Mouse (Mus musculus) stomach, embryonic 14.5 days (tissue): ENCODE data around the gene Fez2. TPM values are rescaled to one million over a fixed set of nuclear protein-coding genes. Genes with fewer than 3 reads are reported as not detected.

Source experiments
- ATAC-seq: fragments of 200-750 bp; cut with Nextera tagmentation; 2 replicates; pipeline ENCODE4 v1.8.0; 2017; ENCODE audit warnings: low read depth, moderate TSS enrichment; ENCODE audit not compliant: insufficient number of reproducible peaks, insufficient read depth, low FRiP score
- H3K27ac ChIP-seq: fragments of 300-500 bp; sonication (generic); 2 replicates; pipeline ENCODE4 v1.5.1; 2014; ENCODE audit warnings: mild to moderate bottlenecking, low read length, moderate library complexity, mixed read lengths
- H3K27me3 ChIP-seq: fragments of 300-500 bp; sonication (generic); 2 replicates; pipeline ENCODE4 v1.6.1; 2014; ENCODE audit warnings: low read length, control low read depth, mixed read lengths; ENCODE audit not compliant: control insufficient read depth, insufficient read depth
- H3K36me3 ChIP-seq: fragments of 300-500 bp; sonication (generic); 2 replicates; pipeline ENCODE4 v1.6.1; 2014; ENCODE audit warnings: mild to moderate bottlenecking, control low read depth, low read length, moderate library complexity, mixed read lengths; ENCODE audit not compliant: control insufficient read depth, insufficient read depth
- H3K4me1 ChIP-seq: fragments of 300-500 bp; sonication (generic); 2 replicates; pipeline ENCODE4 v1.6.1; 2014; ENCODE audit warnings: low read length, control low read depth, mixed read lengths; ENCODE audit not compliant: control insufficient read depth, insufficient read depth
- H3K4me2 ChIP-seq: fragments of 300-500 bp; sonication (generic); replicated peaks from 2 replicates; pipeline ENCODE4 v1.6.1; 2014; ENCODE audit warnings: low read depth, low read length, control low read depth
- H3K4me3 ChIP-seq: fragments of 300-500 bp; sonication (generic); 2 replicates; pipeline ENCODE4 v1.5.1; 2014; ENCODE audit warnings: low read depth, low read length, control low read depth
- H3K9ac ChIP-seq: fragments of 300-500 bp; sonication (generic); replicated peaks from 2 replicates; pipeline ENCODE4 v1.6.1; 2014; ENCODE audit warnings: low read depth, mild to moderate bottlenecking, control low read depth, low read length, moderate library complexity, mixed read lengths
- H3K9me3 ChIP-seq: fragments of 300-500 bp; sonication (generic); 2 replicates; pipeline ENCODE4 v1.6.1; 2016; ENCODE audit warnings: low read depth, low read length, control low read depth; ENCODE audit not compliant: control insufficient read depth
- WGBS: fragments of 180-500 bp; shearing (Covaris S2); extraction: QIAGEN DNeasy Blood & Tissue Kit; methylation state at CpG from one replicate; pipeline ENCODE4 v1.1.7; 2014; 5-methylcytosine and 5-hydroxymethylcytosine counted together
- polyA plus RNA-seq: library from polyadenylated mRNA; unstranded; fragments of >200 nt; fragmentation: Nextera tagmentation; extraction: Ambion mirVana; gene quantifications from 2 replicates; pipeline ENCODE4 v1.2.1, GENCODE M21; 2014

Fez2 gene
- polyA plus RNA-seq, 1 experiment from 2014 or later, result 45.1 TPM

DNA sequence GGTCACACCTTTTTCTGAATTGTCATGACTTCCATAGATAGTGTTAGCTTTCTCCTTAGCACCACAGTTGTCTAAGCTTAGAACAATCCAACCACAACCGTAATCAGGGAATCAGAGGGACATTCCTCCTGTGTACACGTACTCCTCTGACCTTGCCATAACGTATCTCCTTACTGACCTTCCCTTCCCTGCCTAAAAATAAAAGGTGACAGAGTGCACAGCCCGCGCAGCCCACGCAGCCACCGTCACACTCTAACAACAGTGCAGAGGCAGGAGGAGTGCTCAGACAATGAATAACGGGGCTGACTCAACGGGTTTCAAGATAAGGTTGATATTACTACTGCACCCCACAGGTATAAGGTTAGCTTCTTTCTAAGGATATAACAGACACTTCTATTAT is 14.1 kb downstream of the Fez2 start:
- H3K36me3 ChIP-seq, result peaks cover 6% of the 10 kb centered on the region; the same call in 1 of the 2 replicates
- ATAC-seq, result no peak
- H3K4me1 ChIP-seq, result peaks cover 12% of the 10 kb centered on the region
- no peaks in the 10 kb centered on the region for H3K9me3 ChIP-seq
- H3K27me3 ChIP-seq, result no peaks in the 10 kb centered on the region
- no peak overlapping the region for H3K4me3 ChIP-seq
- 84% methylated on average over 9 of the region's 9 CpGs for WGBS
- no peak overlapping the region for H3K9ac ChIP-seq
- H3K4me2 ChIP-seq, result no peak overlapping the region
- no peak overlapping the region for H3K27ac ChIP-seq

GRCm38 (mm10) chr17:78403229-78403628 is 14.7 kb downstream of the Fez2 start:
- peaks cover 12% of the 10 kb centered on the region for H3K4me1 ChIP-seq
- no peak overlapping the region for H3K4me3 ChIP-seq
- no peaks in the 10 kb centered on the region for H3K9me3 ChIP-seq
- 0 out of 2 replicates have a peak, but pooled peaks cover 4% of the 10 kb centered on the region for H3K36me3 ChIP-seq
- no peak overlapping the region for H3K4me2 ChIP-seq
- no peak overlapping the region for H3K9ac ChIP-seq
- no peak for ATAC-seq
- WGBS, result 70% methylated on average over 4 of the region's 4 CpGs
- H3K27me3 ChIP-seq, result no peaks in the 10 kb centered on the region
- H3K27ac ChIP-seq, result no peak overlapping the region

GRCm38 (mm10) chr17:78402174-78402573 is 15.8 kb downstream of the Fez2 start:
- H3K9ac ChIP-seq, result no peak overlapping the region
- H3K4me1 ChIP-seq, result peaks cover 12% of the 10 kb centered on the region
- no peak overlapping the region for H3K4me3 ChIP-seq
- ATAC-seq, result no peak
- no peak overlapping the region for H3K27ac ChIP-seq
- no peak overlapping the region for H3K4me2 ChIP-seq
- no peaks in the 10 kb centered on the region for H3K9me3 ChIP-seq
- WGBS, result 61% methylated on average over 6 of the region's 6 CpGs
- no peaks in the 10 kb centered on the region for H3K27me3 ChIP-seq
- H3K36me3 ChIP-seq, result 0 out of 2 replicates have a peak, but pooled peaks cover 4% of the 10 kb centered on the region

DNA sequence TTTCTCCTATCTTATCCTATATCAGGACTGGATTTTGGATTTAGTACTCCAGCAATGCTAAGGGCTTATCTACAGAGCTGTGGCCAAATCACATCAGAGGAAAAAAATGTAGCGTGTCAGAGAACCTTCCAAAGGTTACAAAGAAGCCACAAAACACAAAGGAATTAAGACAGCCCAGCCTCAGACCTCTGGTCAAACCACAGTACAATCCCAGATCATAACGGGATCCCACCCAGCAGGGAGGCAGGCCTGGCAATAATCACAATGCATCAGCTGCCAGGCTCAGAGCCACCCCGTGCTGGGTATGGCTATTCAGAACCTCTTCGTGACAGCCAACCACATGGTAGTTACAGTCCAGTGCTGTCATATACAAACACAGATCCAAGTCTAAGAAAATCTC is 16.2 kb downstream of the Fez2 start:
- Histone ChIP-seq H3K36me3 (0 out of 2 replicates have a peak, but pooled peaks cover 4% of the 10 kb centered on the region), H3K4me1 (peaks cover 12% of the 10 kb centered on the region), H3K9ac (no peak overlapping the region), H3K4me2 (no peak overlapping the region), H3K9me3 (no peaks in the 10 kb centered on the region), H3K4me3 (no peak overlapping the region), H3K27ac (no peak overlapping the region; the same call in 1 of the 2 replicates), H3K27me3 (no peaks in the 10 kb centered on the region)
- ATAC-seq, result no peak
- WGBS, result 71% methylated on average over 4 of the region's 4 CpGs

DNA sequence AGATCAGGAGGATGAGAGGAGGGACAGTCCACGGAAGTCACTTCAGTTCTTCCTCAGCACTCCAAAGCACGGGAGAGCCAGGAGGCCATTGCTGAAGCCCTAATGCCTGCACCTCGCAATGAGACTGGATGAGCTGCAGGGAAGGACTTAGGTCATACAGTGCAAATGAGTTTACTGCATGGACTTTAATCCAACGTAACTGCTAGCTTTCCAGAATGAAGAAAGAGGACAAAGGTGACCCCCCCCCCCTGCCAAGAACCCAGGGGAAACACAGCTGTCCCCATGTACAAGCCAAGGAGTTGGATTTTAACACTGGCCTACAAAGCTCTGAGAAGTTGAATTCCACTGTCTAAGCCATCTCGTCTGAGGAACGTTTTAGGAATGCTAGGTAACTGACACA is 16.6 kb downstream of the Fez2 start:
- H3K4me2 ChIP-seq, result no peak overlapping the region
- no peak for ATAC-seq
- H3K9me3 ChIP-seq, result no peaks in the 10 kb centered on the region
- no peaks in the 10 kb centered on the region for H3K27me3 ChIP-seq
- H3K9ac ChIP-seq, result no peak overlapping the region
- H3K27ac ChIP-seq, result no peak overlapping the region
- peaks cover 12% of the 10 kb centered on the region for H3K4me1 ChIP-seq
- 55% methylated on average over 6 of the region's 6 CpGs for WGBS
- 0 out of 2 replicates have a peak, but pooled peaks cover 4% of the 10 kb centered on the region for H3K36me3 ChIP-seq
- H3K4me3 ChIP-seq, result no peak overlapping the region

DNA sequence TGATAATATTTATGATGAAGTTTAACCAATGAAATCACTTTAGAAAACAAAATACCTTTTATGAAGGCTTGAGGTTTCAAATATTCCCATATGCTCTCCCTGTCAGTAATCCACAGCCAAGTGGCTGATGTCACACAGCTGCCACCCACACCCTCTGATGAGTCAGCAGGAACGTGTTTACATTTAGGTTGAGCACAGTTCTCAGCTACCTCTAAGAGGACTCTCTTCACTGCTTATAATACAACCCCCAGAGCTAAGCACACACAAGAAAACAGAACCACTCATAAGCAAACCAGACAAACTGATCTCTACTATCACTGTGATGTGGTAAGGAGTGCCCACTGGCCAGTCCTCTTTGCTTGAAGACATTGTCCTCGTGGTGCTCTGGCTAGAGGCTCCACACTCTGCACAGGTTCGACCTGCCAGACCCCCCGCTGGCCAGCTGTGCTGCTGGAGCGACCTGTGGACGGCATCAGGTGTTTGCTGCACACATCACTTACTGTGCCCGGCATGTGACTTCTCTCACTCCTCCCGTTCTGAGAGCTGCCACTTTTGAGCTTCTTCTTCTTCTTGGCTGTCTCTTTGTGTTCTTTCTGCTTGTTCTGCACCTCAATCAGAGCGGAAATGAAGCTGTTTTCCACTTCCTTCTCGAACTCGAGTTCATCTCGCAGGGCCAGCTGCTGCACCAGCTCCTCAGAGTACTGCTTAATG is 17.7 kb downstream of the Fez2 start:
- Histone ChIP-seq H3K4me2 (no peak overlapping the region), H3K27ac (no peak overlapping the region), H3K36me3 (0 out of 2 replicates have a peak, but pooled peaks cover 4% of the 10 kb centered on the region), H3K9ac (no peak overlapping the region), H3K4me3 (no peak overlapping the region), H3K9me3 (no peaks in the 10 kb centered on the region), H3K4me1 (peaks cover 12% of the 10 kb centered on the region), H3K27me3 (no peaks in the 10 kb centered on the region)
- WGBS, result 69% methylated on average over 12 of the region's 12 CpGs
- peak; percentile 57; the same call in 1 of the 2 replicates for ATAC-seq

- no peak overlapping the region for H3K4me2 ChIP-seq
- H3K4me1 ChIP-seq, result no peaks in the 10 kb centered on the region
- 61% methylated on average over 9 of the region's 9 CpGs for WGBS
- no peaks in the 10 kb centered on the region for H3K9me3 ChIP-seq
- H3K4me3 ChIP-seq, result no peak overlapping the region
- no peaks in the 10 kb centered on the region for H3K27me3 ChIP-seq
- H3K9ac ChIP-seq, result no peak overlapping the region
- no peaks in the 10 kb centered on the region for H3K36me3 ChIP-seq
- ATAC-seq, result no peak
- H3K27ac ChIP-seq, result no peak overlapping the region
These were observed 25.4 kb downstream of the Fez2 start for GRCm38 (mm10) chr17:78392401-78393087.

DNA sequence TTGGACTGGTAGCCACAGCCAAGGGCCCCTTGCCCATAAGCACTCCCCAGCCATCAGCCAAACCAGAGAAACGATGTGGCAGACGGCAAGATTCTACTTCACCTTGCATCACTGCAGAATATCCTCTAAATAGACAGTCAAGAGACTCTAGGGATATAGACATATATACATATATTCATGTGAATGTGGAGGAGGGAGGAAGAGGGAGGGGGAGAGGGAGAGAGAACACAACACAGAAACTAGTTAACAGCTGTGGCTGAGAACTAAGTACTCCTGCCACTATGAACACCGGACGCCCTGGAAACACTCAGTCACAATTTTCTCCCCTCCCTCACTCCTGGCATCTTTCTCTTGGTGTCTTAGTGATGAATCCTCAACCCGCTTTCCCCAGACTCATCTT is 28.4 kb downstream of the Fez2 start:
- Histone ChIP-seq H3K36me3 (no peaks in the 10 kb centered on the region), H3K9ac (no peak overlapping the region), H3K27ac (no peak overlapping the region), H3K4me3 (no peak overlapping the region), H3K27me3 (no peaks in the 10 kb centered on the region), H3K4me2 (no peak overlapping the region), H3K9me3 (no peaks in the 10 kb centered on the region), H3K4me1 (no peaks in the 10 kb centered on the region)
- 86% methylated on average over 5 of the region's 5 CpGs for WGBS
- ATAC-seq, result no peak
